Mouse (Mus musculus) limb, embryonic 10.5 days (tissue): ENCODE data around the gene Tbc1d10c. TPM values are rescaled to one million over a fixed set of nuclear protein-coding genes. Genes with fewer than 3 reads are reported as not detected.

Experiments used
- DNase-seq: peaks from one replicate; pipeline ENCODE4 v3.0.0-alpha.2; 2017; ENCODE audit warnings: low spot score
- H3K27ac ChIP-seq: fragments of 300-500 bp; sonication (generic); 2 replicates; pipeline ENCODE4 v1.5.1; 2016; ENCODE audit warnings: mild to moderate bottlenecking
- H3K27me3 ChIP-seq: fragments of 300-500 bp; sonication (generic); 2 replicates; pipeline ENCODE4 v1.6.1; 2016; ENCODE audit warnings: low read depth, mild to moderate bottlenecking; ENCODE audit not compliant: poor library complexity, severe bottlenecking
- H3K36me3 ChIP-seq: fragments of 300-500 bp; sonication (generic); 2 replicates; pipeline ENCODE4 v1.6.1; 2016; ENCODE audit warnings: mild to moderate bottlenecking, moderate library complexity
- H3K4me1 ChIP-seq: fragments of 300-500 bp; sonication (generic); 2 replicates; pipeline ENCODE4 v1.6.1; 2016
- H3K4me3 ChIP-seq: fragments of 300-500 bp; sonication (generic); 2 replicates; pipeline ENCODE4 v1.5.1; 2016; ENCODE audit warnings: mild to moderate bottlenecking, moderate library complexity
- H3K9me3 ChIP-seq: fragments of 300-500 bp; sonication (generic); replicated peaks from 2 replicates; pipeline ENCODE4 v1.6.1; 2016; ENCODE audit warnings: mild to moderate bottlenecking
- WGBS: fragments of 180-500 bp; shearing (Covaris S2); methylation state at CpG from one replicate; pipeline ENCODE4 v1.1.7; 2016; 5-methylcytosine and 5-hydroxymethylcytosine counted together
- polyA plus RNA-seq: library from polyadenylated mRNA; unstranded; fragments of >200 nt; fragmentation: Nextera tagmentation; extraction: Ambion mirVana; gene quantifications from 2 replicates; pipeline ENCODE4 v1.2.1, GENCODE M21; 2016

The Tbc1d10c gene
- polyA plus RNA-seq, 1 experiment from 2014 or later: 1.2 TPM

GRCm38 (mm10) chr19:4175368-4175947 lies 15.6 kb downstream of the Tbc1d10c start, which contains the start of gene Carns1:
Gene Carns1, minus strand, starts transcription at chr19:4175479.
- H3K4me3 ChIP-seq: peak within 1 kb of the TSS; percentile 35
- H3K36me3 ChIP-seq: no peaks in the 10 kb centered on the region
- H3K27me3 ChIP-seq: peaks cover 15% of the 10 kb centered on the region
- DNase-seq: no peak
- peaks cover 29% of the 10 kb centered on the region for H3K4me1 ChIP-seq
- H3K9me3 ChIP-seq: no peaks in the 10 kb centered on the region
- H3K27ac ChIP-seq: peak within 1 kb of the TSS; percentile 37; the same call in 1 of the 2 replicates
- WGBS: 4% methylated on average over 11 of the region's 11 CpGs

DNA sequence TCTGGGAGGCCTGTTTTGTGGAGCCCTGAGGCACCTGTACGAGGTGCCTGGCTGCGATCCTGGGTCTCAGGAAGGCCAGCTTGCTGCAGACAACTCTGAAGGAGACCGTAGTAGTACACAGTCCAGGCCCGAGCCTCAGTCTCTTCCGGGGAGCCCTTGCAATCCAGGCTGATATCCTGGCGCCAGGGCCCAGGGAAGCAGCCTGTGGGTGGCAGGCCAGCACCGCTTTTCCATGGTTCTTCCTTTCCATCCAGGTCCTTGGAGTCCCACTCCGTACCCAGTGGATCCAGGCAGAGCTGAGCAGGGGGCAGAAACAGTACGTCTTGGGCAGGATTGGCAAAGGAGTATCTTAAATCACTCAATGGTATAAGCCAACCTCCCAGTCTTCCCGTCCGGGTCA lies 18.2 kb downstream of the Tbc1d10c start:
- H3K27ac ChIP-seq: no peak overlapping the region

GRCm38 (mm10) chr19:4171393-4172290 lies 19.4 kb downstream of the Tbc1d10c start:
- Histone ChIP-seq H3K27ac (peak overlapping the region; percentile 14), H3K9me3 (no peaks in the 10 kb centered on the region), H3K36me3 (no peaks in the 10 kb centered on the region), H3K4me3 (no peak overlapping the region), H3K4me1 (peaks cover 40% of the 10 kb centered on the region), H3K27me3 (peaks cover 15% of the 10 kb centered on the region)
- WGBS: 63% methylated on average over 13 of the region's 13 CpGs
- DNase-seq: no peak

More for the DNA sequence above, 18.2 kb downstream of the Tbc1d10c start:
- Histone ChIP-seq H3K4me1 (peaks cover 40% of the 10 kb centered on the region), H3K9me3 (no peaks in the 10 kb centered on the region), H3K27me3 (peaks cover 15% of the 10 kb centered on the region), H3K4me3 (no peak overlapping the region), H3K36me3 (no peaks in the 10 kb centered on the region)
- WGBS: 55% methylated on average over 11 of the region's 11 CpGs
- DNase-seq: no peak

DNA sequence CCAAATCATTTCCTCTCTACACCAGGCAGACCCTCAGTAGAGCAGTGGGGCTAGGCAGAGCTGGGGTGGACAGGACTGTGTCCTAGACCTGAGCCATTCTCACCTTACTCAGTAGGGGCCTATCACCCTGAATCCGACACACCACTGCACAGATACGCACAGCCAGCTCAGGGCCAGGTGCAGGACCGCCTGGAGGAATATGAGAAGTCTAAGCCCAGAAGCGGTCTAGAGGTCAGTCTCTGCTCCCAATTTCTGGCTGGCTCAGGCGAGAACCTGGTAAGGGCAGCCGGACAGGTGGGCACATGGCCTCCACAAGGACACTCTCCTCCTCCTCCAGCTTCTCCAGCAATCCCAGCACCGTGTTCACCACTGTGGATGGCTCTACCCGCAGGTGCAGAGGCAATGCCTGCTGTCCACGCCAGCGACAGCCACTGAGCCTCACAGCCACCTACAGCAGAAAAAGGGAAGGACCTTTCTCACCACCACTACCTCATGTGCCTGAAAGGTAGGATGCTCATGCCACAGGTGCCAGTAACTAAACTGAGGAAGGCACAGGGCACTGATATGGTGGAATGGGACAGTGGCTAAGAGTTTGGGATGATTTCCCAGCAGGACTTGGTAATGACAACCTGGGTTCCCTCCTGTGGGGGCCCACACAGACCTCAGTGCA lies 20.2 kb downstream of the Tbc1d10c start:
- Histone ChIP-seq H3K4me1 (peaks cover 40% of the 10 kb centered on the region), H3K27ac (peak overlapping the region; percentile 14), H3K9me3 (no peaks in the 10 kb centered on the region), H3K27me3 (peaks cover 7% of the 10 kb centered on the region), H3K36me3 (no peaks in the 10 kb centered on the region), H3K4me3 (no peak overlapping the region)
- no peak for DNase-seq
- 88% methylated on average over 10 of the region's 10 CpGs for WGBS

DNA sequence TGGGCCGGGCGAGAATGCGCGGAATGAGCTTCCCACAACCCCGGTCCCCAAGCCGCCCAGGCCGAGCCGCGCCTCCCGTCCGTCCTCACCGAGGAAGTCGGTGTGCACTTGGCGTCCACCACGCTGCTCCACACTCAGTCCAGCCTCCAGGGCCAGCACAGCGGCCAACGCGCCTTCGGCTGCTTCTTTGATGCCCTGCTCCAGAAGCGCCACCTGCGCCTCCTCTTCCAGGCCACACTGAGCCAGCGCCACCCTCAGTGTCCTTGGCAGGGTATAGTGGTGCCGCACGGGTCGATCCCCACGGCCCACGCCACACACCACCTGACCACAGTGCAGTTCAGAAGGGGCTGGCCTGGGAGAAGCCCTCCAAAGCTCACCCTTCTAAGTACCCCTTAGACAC lies 21.3 kb downstream of the Tbc1d10c start:
- Histone ChIP-seq H3K4me3 (peak overlapping the region; percentile 55), H3K4me1 (peaks cover 39% of the 10 kb centered on the region), H3K27ac (peak overlapping the region; percentile 89), H3K36me3 (no peaks in the 10 kb centered on the region), H3K27me3 (peaks cover 6% of the 10 kb centered on the region; the same call in 1 of the 2 replicates), H3K9me3 (no peaks in the 10 kb centered on the region)
- DNase-seq: no peak
- 6% methylated on average over 27 of the region's 27 CpGs for WGBS

DNA sequence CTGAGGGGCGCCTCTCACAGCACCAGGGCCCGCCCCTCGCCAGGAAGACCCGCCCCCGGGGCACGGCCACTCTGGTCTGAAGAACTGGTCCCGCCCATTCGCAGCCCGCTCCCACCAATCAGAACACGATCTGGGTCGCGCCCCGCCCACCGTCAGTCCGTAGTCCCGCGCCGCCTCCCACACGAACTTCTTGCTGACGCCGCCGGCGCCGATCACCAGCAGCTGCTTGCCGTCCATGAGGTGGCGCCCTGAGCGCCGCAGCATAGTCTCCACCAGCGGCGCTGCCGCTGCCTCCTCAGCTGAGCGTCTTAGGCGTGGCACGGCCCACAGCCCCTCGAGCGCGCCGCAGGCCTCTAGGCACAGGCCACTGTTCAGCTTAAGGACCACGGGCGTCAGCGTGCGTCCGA lies 21.7 kb downstream of the Tbc1d10c start:
- H3K27ac ChIP-seq: peak overlapping the region; percentile 89
- H3K4me1 ChIP-seq: peaks cover 39% of the 10 kb centered on the region
- no peaks in the 10 kb centered on the region for H3K9me3 ChIP-seq
- WGBS: under 1% methylated on average over 43 of the region's 43 CpGs
- H3K36me3 ChIP-seq: no peaks in the 10 kb centered on the region
- peaks cover 6% of the 10 kb centered on the region; the same call in 1 of the 2 replicates for H3K27me3 ChIP-seq
- DNase-seq: peak; percentile 100
- H3K4me3 ChIP-seq: peak overlapping the region; percentile 55

GRCm38 (mm10) chr19:4166678-4167476 lies 24.2 kb downstream of the Tbc1d10c start:
- peaks cover 48% of the 10 kb centered on the region for H3K4me1 ChIP-seq
- peaks cover 6% of the 10 kb centered on the region; the same call in 1 of the 2 replicates for H3K27me3 ChIP-seq
- DNase-seq: no peak
- H3K9me3 ChIP-seq: no peaks in the 10 kb centered on the region
- H3K4me3 ChIP-seq: no peak overlapping the region
- 0 out of 2 replicates have a peak overlapping the region, but pooled peaks have one; percentile 4 for H3K27ac ChIP-seq
- H3K36me3 ChIP-seq: 0 out of 2 replicates have a peak, but pooled peaks cover under 1% of the 10 kb centered on the region
- 83% methylated on average over 9 of the region's 9 CpGs for WGBS

DNA sequence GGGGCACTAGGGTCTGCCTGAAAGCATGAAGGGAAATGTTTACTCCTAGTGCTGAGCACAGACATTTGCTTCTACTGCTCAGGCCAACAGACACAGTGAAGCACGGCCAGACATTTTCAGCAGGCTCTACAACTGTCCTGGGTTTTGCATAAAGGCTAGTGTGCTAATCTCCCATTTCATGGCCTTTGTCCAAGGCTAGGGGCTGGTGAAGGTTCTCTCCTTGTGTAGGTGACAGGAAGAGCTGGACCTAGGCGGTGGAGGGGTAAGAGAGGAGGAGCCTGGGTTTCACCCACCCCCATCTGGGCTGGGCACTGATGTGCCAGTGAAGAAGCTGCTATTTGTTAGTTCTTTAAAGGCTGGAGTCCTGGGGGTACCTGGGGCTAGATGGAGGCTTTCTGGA lies 26.4 kb downstream of the Tbc1d10c start:
- peaks cover 27% of the 10 kb centered on the region for H3K4me1 ChIP-seq
- peak overlapping the region; percentile 56; the same call in 1 of the 2 replicates for H3K27ac ChIP-seq
- no peak for DNase-seq
- H3K9me3 ChIP-seq: no peaks in the 10 kb centered on the region
- no peak overlapping the region for H3K4me3 ChIP-seq
- H3K36me3 ChIP-seq: peaks cover 19% of the 10 kb centered on the region
- no peaks in the 10 kb centered on the region for H3K27me3 ChIP-seq
- WGBS: 81% methylated on average over 2 of the region's 2 CpGs

GRCm38 (mm10) chr19:4164100-4164499 lies 27.0 kb downstream of the Tbc1d10c start:
- WGBS: 76% methylated on average over 3 of the region's 3 CpGs
- Histone ChIP-seq H3K27ac (peak overlapping the region; percentile 88; the same call in 1 of the 2 replicates), H3K4me3 (no peak overlapping the region; the same call in 1 of the 2 replicates), H3K4me1 (peaks cover 24% of the 10 kb centered on the region), H3K36me3 (peaks cover 26% of the 10 kb centered on the region), H3K27me3 (no peaks in the 10 kb centered on the region), H3K9me3 (no peaks in the 10 kb centered on the region)
- no peak for DNase-seq

DNA sequence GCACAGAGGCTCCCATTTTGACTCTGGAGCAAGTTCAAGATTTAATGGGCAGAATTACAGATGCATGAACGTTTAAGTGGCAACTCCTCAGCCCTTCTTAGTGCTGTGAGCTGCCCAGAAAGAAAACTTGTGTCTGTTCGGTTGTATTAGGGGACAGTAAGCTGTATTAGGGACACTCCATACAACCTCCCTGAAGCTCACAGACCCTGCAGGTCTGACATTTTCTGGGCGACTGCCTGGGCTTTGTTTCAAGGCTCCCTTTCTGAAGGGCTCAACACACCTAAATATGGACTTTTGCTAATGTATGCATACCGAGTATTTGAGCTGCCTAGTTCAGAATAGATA lies 27.6 kb downstream of the Tbc1d10c start:
- H3K9me3 ChIP-seq: no peaks in the 10 kb centered on the region
- 40% methylated on average over 4 of the region's 4 CpGs for WGBS
- H3K27ac ChIP-seq: peak overlapping the region; percentile 88
- H3K4me1 ChIP-seq: peaks cover 24% of the 10 kb centered on the region
- H3K27me3 ChIP-seq: no peaks in the 10 kb centered on the region
- peaks cover 31% of the 10 kb centered on the region for H3K36me3 ChIP-seq
- DNase-seq: no peak
- peak overlapping the region; percentile 88 for H3K4me3 ChIP-seq

DNA sequence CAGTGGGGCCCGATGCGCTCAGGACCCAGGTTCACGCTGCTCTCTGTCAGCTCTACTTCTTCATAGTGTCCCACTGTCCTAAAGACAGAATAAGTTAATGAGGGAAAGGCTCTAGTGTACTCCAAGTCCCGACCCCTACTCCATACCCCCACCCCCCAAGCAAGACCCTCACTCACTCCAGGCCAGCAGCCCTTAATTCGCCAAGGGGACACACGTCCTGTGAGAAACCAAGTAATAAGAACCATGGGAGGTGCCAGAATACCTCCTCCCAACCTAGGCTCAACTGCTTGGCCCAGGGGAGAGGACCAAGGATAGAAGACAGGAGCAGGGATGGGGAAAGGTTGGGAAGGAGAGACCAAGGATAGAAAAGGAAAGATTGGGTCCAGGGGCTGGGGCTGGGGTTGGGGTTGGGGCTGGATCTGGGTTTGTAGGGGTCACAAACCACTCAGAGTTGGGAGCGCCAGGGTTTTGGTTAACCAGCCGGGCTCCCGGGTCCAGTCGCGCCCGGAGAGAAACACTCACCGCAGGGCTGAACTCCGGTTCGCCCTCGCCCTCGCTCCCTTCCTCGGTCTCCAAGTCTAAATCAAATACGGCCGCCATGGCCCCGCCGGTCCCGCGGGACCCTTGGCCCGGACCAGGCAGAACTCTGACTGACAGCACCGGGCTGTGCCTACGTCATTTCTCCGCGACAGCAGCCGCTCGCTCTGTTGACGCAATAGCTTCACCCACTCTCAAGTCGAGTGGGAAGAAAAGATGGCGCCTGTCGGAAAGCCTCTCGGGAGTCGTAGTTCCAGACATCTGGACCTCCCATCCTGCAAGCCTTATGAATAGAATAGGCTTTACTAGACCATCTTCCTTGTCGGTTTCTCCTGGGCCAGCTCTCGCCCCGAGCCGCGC lies 28.2 kb downstream of the Tbc1d10c start, which contains the start of gene Rps6kb2:
Gene Rps6kb2, minus strand, starts transcription at position 709 of the 897 bp plus-strand sequence.
- Histone ChIP-seq H3K4me3 (peak within 1 kb of the TSS; percentile 88), H3K27me3 (no peaks in the 10 kb centered on the region), H3K9me3 (no peaks in the 10 kb centered on the region), H3K27ac (peak within 1 kb of the TSS; percentile 88), H3K4me1 (peaks cover 24% of the 10 kb centered on the region), H3K36me3 (peaks cover 38% of the 10 kb centered on the region)
- WGBS: 7% methylated on average over 42 of the region's 42 CpGs
- peak; percentile 96 for DNase-seq
